Mouse (Mus musculus): ENCODE results near the gene Trak2. TPM values are rescaled to one million over a fixed set of nuclear protein-coding genes. Genes with fewer than 3 reads are reported as not detected.

Trak2 gene
- polyA plus RNA-seq (2014; fragmentation: Illumina TruSeq; extraction: RNeasy Lipid Tissue Mini Kit (QIAGEN cat#74804); ENCODE audit: low replicate concordance) = 28.3 TPM

DNA sequence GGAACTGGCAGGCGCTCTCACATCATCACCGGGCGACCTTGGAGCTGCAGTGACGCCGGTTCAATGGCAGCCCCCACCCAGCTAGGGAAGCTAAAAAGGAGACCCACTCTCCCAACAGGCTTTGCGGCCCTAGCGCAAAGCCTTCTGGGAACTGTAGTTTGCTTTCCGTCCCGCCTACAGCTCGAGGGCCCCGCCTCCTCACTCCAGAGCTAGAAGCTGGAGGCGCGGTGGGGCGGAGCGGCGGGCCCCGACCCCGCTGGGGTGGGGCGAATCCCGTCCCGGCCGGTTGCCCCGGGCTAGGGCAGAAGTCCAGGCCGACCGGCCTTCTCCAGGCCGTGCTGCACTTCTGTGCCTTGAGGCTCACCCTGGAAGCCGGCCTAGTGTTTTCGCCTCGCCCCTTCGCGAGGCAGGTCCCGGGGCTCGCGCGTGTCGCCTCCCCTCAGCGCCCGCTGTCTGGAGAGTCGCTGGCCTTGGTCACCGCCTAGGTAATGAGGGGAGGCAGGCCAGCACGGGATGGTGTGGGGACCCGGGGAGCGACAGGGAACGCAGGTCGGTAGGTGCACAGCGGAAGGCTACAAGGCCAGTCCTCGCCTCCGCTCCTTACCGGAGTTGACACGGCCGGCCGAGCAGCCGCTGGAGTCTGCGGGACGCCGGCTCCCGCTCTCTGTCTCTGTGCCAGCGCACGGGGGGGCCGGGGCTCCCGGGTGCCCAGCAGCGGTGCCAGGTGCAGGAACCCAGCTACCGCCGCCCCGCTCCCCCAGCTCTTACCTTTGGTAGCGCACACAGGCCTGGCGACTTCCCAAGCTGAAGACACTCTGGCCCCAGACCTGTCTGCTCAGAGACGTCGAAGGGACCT, at the start of gene Trak2, which contains the start of gene Stradb:
TSS of gene Trak2 (minus strand) at position 65 of the 856 bp plus-strand sequence.
TSS of gene Stradb (plus strand) at position 157 of the 856 bp plus-strand sequence.

Other genes with a start within 250 kb of the Trak2 start
- gene Casp8, start 178.1 kb downstream of the Trak2 start, polyA plus RNA-seq (2014; fragmentation: Illumina TruSeq; extraction: RNeasy Lipid Tissue Mini Kit (QIAGEN cat#74804); ENCODE audit: low replicate concordance) = 126 TPM
- gene Stradb, start 92 bp upstream of the Trak2 start, polyA plus RNA-seq (2014; fragmentation: Illumina TruSeq; extraction: RNeasy Lipid Tissue Mini Kit (QIAGEN cat#74804); ENCODE audit: low replicate concordance) = 39.5 TPM
- not detected for gene C2cd6, start 121.5 kb upstream of the Trak2 start, polyA plus RNA-seq (2014; fragmentation: Illumina TruSeq; extraction: RNeasy Lipid Tissue Mini Kit (QIAGEN cat#74804); ENCODE audit: low replicate concordance)
- 4.9 TPM for gene Tmem237, start 147.0 kb upstream of the Trak2 start, polyA plus RNA-seq (2014; fragmentation: Illumina TruSeq; extraction: RNeasy Lipid Tissue Mini Kit (QIAGEN cat#74804); ENCODE audit: low replicate concordance)
- gene Mpp4, start 190.0 kb upstream of the Trak2 start, polyA plus RNA-seq (2014; fragmentation: Illumina TruSeq; extraction: RNeasy Lipid Tissue Mini Kit (QIAGEN cat#74804); ENCODE audit: low replicate concordance) = 2.5 TPM